Mouse (Mus musculus) embryonic facial prominence, embryonic 13.5 days (tissue): ENCODE results near the gene Ppp2r5e. TPM values are rescaled to one million over a fixed set of nuclear protein-coding genes. Genes with fewer than 3 reads are reported as not detected.

Source experiments
- ATAC-seq: fragments of 200-750 bp; cut with Nextera tagmentation; 2 replicates; pipeline ENCODE4 v1.8.0; 2017; ENCODE audit warnings: low read depth; ENCODE audit not compliant: insufficient number of reproducible peaks, insufficient read depth, low FRiP score, low TSS enrichment
- H3K27ac ChIP-seq: fragments of 300-500 bp; sonication (generic); 2 replicates; pipeline ENCODE4 v1.5.1; 2015; ENCODE audit warnings: moderate library complexity, mild to moderate bottlenecking, inconsistent platforms
- H3K27me3 ChIP-seq: fragments of 300-500 bp; sonication (generic); 2 replicates; pipeline ENCODE4 v1.6.1; 2015; ENCODE audit warnings: mild to moderate bottlenecking, inconsistent platforms
- H3K36me3 ChIP-seq: fragments of 300-500 bp; sonication (generic); 2 replicates; pipeline ENCODE4 v1.6.1; 2015; ENCODE audit warnings: mild to moderate bottlenecking, inconsistent platforms
- H3K4me1 ChIP-seq: fragments of 300-500 bp; sonication (generic); 2 replicates; pipeline ENCODE4 v1.6.1; 2015; ENCODE audit warnings: inconsistent platforms
- H3K4me2 ChIP-seq: fragments of 300-500 bp; sonication (generic); 2 replicates; pipeline ENCODE4 v1.6.1; 2015; ENCODE audit warnings: moderate library complexity, mild to moderate bottlenecking, inconsistent platforms
- H3K4me3 ChIP-seq: fragments of 300-500 bp; sonication (generic); 2 replicates; pipeline ENCODE4 v1.5.1; 2015; ENCODE audit warnings: mild to moderate bottlenecking, inconsistent platforms
- H3K9ac ChIP-seq: fragments of 300-500 bp; sonication (generic); 2 replicates; pipeline ENCODE4 v1.6.1; 2015; ENCODE audit warnings: mild to moderate bottlenecking, inconsistent platforms
- H3K9me3 ChIP-seq: fragments of 300-500 bp; sonication (generic); 2 replicates; pipeline ENCODE4 v1.6.1; 2016; ENCODE audit warnings: inconsistent platforms
- WGBS: fragments of 180-500 bp; shearing (Covaris S2); methylation state at CpG from one replicate; pipeline ENCODE4 v1.1.7; 2015; ENCODE audit warnings: mixed read lengths; 5-methylcytosine and 5-hydroxymethylcytosine counted together
- polyA plus RNA-seq: library from polyadenylated mRNA; unstranded; fragments of >200 nt; fragmentation: Nextera tagmentation; extraction: Ambion mirVana; gene quantifications from 2 replicates; pipeline ENCODE4 v1.2.1, GENCODE M21; 2015

Ppp2r5e gene
- polyA plus RNA-seq, 1 experiment from 2014 or later: 15.0 TPM

DNA sequence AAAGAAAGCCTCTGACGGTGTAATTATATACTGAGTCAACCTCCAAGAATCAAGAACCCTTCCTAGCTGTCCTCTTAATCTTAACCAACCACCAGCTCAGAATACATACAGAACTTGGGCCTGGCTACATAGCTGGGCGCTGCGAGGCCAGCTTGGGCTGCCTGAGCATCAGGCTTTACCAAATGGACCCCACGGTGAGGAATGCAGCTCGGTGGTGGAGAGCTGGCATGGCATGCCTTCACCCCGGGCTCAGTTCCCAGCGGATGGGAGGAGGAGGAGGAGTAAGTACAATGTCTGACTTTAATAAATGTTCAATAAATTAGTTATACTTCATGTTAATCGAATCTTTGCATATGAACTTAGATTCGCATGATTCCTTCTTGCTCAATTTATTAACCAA lies 47.0 kb downstream of the Ppp2r5e start:
- ATAC-seq: no peak
- no peak overlapping the region for H3K9ac ChIP-seq
- H3K27me3 ChIP-seq: no peaks in the 10 kb centered on the region
- no peaks in the 10 kb centered on the region for H3K9me3 ChIP-seq
- H3K4me1 ChIP-seq: peaks cover 17% of the 10 kb centered on the region
- no peak overlapping the region for H3K27ac ChIP-seq
- WGBS: 80% methylated on average over 9 of the region's 9 CpGs
- H3K4me2 ChIP-seq: no peak overlapping the region
- no peaks in the 10 kb centered on the region for H3K36me3 ChIP-seq
- no peak overlapping the region for H3K4me3 ChIP-seq

- no peak for ATAC-seq
- Histone ChIP-seq H3K4me3 (no peak overlapping the region), H3K4me1 (peaks cover 25% of the 10 kb centered on the region), H3K27me3 (no peaks in the 10 kb centered on the region), H3K9ac (no peak overlapping the region), H3K9me3 (no peaks in the 10 kb centered on the region), H3K36me3 (no peaks in the 10 kb centered on the region), H3K27ac (no peak overlapping the region), H3K4me2 (no peak overlapping the region)
- 82% methylated on average over 3 of the region's 3 CpGs for WGBS
These were observed 48.9 kb downstream of the Ppp2r5e start for GRCm38 (mm10) chr12:75547174-75547573.

- Histone ChIP-seq H3K4me2 (no peak overlapping the region), H3K36me3 (no peaks in the 10 kb centered on the region), H3K9ac (no peak overlapping the region), H3K4me1 (peaks cover 28% of the 10 kb centered on the region), H3K27ac (no peak overlapping the region), H3K9me3 (no peaks in the 10 kb centered on the region), H3K4me3 (no peak overlapping the region), H3K27me3 (no peaks in the 10 kb centered on the region)
- WGBS: 54% methylated on average over 5 of the region's 5 CpGs
- ATAC-seq: no peak
These were observed 49.8 kb downstream of the Ppp2r5e start for GRCm38 (mm10) chr12:75546241-75546640.

- H3K27me3 ChIP-seq: no peaks in the 10 kb centered on the region
- no peak overlapping the region for H3K9ac ChIP-seq
- H3K9me3 ChIP-seq: no peaks in the 10 kb centered on the region
- ATAC-seq: no peak
- no peak overlapping the region for H3K27ac ChIP-seq
- H3K36me3 ChIP-seq: no peaks in the 10 kb centered on the region
- WGBS: 91% methylated on average over 4 of the region's 4 CpGs
- peaks cover 29% of the 10 kb centered on the region for H3K4me1 ChIP-seq
- H3K4me2 ChIP-seq: no peak overlapping the region
- no peak overlapping the region for H3K4me3 ChIP-seq
These were observed 50.6 kb downstream of the Ppp2r5e start for GRCm38 (mm10) chr12:75545431-75545925.

- no peak overlapping the region for H3K9ac ChIP-seq
- no peak overlapping the region for H3K4me2 ChIP-seq
- H3K27me3 ChIP-seq: no peaks in the 10 kb centered on the region
- peaks cover 29% of the 10 kb centered on the region for H3K4me1 ChIP-seq
- ATAC-seq: no peak
- H3K4me3 ChIP-seq: no peak overlapping the region
- no peaks in the 10 kb centered on the region for H3K36me3 ChIP-seq
- H3K9me3 ChIP-seq: no peaks in the 10 kb centered on the region
- 70% methylated on average over 2 of the region's 2 CpGs for WGBS
- H3K27ac ChIP-seq: no peak overlapping the region; the same call in 1 of the 2 replicates
These were observed 51.4 kb downstream of the Ppp2r5e start for GRCm38 (mm10) chr12:75544666-75545065.

GRCm38 (mm10) chr12:75544259-75544658 lies 51.8 kb downstream of the Ppp2r5e start:
- H3K27ac ChIP-seq: no peak overlapping the region
- no peak overlapping the region for H3K4me3 ChIP-seq
- no peaks in the 10 kb centered on the region for H3K27me3 ChIP-seq
- no peaks in the 10 kb centered on the region for H3K36me3 ChIP-seq
- no peaks in the 10 kb centered on the region for H3K9me3 ChIP-seq
- H3K9ac ChIP-seq: no peak overlapping the region
- peaks cover 29% of the 10 kb centered on the region for H3K4me1 ChIP-seq
- no peak for ATAC-seq
- H3K4me2 ChIP-seq: no peak overlapping the region
- 71% methylated on average over 2 of the region's 2 CpGs for WGBS

- Histone ChIP-seq H3K36me3 (no peaks in the 10 kb centered on the region), H3K4me1 (peaks cover 25% of the 10 kb centered on the region), H3K9ac (no peak overlapping the region), H3K27me3 (no peaks in the 10 kb centered on the region), H3K9me3 (no peaks in the 10 kb centered on the region), H3K27ac (no peak overlapping the region), H3K4me2 (no peak overlapping the region), H3K4me3 (no peak overlapping the region)
- ATAC-seq: no peak
- WGBS: 70% methylated on average over 3 of the region's 3 CpGs
These were observed 52.7 kb downstream of the Ppp2r5e start for GRCm38 (mm10) chr12:75543346-75543745.

DNA sequence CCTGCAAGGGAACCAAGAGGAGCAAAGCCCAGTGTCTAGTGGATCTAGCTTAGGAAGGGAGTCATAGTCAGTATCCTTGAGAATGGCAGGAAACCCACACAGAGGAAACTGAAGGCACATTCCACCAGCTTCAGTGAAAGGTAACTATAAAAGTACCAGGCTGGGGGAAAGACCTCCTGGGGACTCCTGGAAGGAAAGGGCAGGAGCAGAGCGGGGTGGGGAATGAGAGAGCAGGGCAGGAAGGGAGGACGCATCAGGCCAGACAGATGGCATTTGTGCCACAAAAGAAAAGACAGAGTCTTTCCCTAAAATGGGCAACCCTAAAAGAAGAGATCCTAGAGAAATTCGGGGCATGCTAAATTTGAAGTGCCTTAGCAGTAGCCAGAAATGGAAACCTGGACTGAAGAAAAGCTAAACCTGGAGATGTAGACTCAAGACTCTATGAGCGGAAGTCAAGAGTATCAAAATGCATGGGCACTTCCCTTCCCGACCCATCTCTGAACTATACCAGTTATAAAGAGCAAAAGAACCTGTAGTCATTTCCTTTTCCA lies 55.3 kb downstream of the Ppp2r5e start:
- Histone ChIP-seq H3K27me3 (no peaks in the 10 kb centered on the region), H3K27ac (no peak overlapping the region), H3K4me3 (no peak overlapping the region), H3K9ac (no peak overlapping the region), H3K4me1 (peaks cover 36% of the 10 kb centered on the region), H3K9me3 (no peaks in the 10 kb centered on the region), H3K36me3 (no peaks in the 10 kb centered on the region), H3K4me2 (no peak overlapping the region)
- no peak for ATAC-seq
- WGBS: 85% methylated on average over 5 of the region's 5 CpGs

- Histone ChIP-seq H3K9me3 (no peaks in the 10 kb centered on the region), H3K27ac (no peak overlapping the region), H3K4me2 (no peak overlapping the region), H3K27me3 (no peaks in the 10 kb centered on the region), H3K36me3 (no peaks in the 10 kb centered on the region), H3K4me1 (peaks cover 30% of the 10 kb centered on the region), H3K9ac (no peak overlapping the region), H3K4me3 (no peak overlapping the region)
- ATAC-seq: no peak
- WGBS: 74% methylated on average over 3 of the region's 3 CpGs
These were observed 56.8 kb downstream of the Ppp2r5e start for GRCm38 (mm10) chr12:75539228-75539627.

GRCm38 (mm10) chr12:75537673-75538423 lies 58.2 kb downstream of the Ppp2r5e start:
- H3K4me2 ChIP-seq: no peak overlapping the region
- peaks cover 22% of the 10 kb centered on the region for H3K4me1 ChIP-seq
- no peaks in the 10 kb centered on the region for H3K36me3 ChIP-seq
- WGBS: 74% methylated on average over 6 of the region's 6 CpGs
- H3K27me3 ChIP-seq: no peaks in the 10 kb centered on the region
- no peak for ATAC-seq
- no peaks in the 10 kb centered on the region for H3K9me3 ChIP-seq
- no peak overlapping the region for H3K9ac ChIP-seq
- no peak overlapping the region for H3K27ac ChIP-seq
- H3K4me3 ChIP-seq: no peak overlapping the region

GRCm38 (mm10) chr12:75537019-75537672 lies 58.9 kb downstream of the Ppp2r5e start:
- Histone ChIP-seq H3K36me3 (no peaks in the 10 kb centered on the region), H3K4me2 (no peak overlapping the region), H3K27me3 (no peaks in the 10 kb centered on the region), H3K27ac (no peak overlapping the region), H3K9ac (no peak overlapping the region), H3K4me1 (peaks cover 22% of the 10 kb centered on the region), H3K4me3 (no peak overlapping the region), H3K9me3 (no peaks in the 10 kb centered on the region)
- no peak for ATAC-seq
- 38% methylated on average over 7 of the region's 7 CpGs for WGBS

- Histone ChIP-seq H3K4me3 (no peak overlapping the region), H3K27me3 (no peaks in the 10 kb centered on the region), H3K4me2 (no peak overlapping the region), H3K36me3 (no peaks in the 10 kb centered on the region), H3K4me1 (peaks cover 22% of the 10 kb centered on the region), H3K9me3 (no peaks in the 10 kb centered on the region), H3K9ac (no peak overlapping the region), H3K27ac (no peak overlapping the region)
- 81% methylated on average over 7 of the region's 7 CpGs for WGBS
- ATAC-seq: no peak
These were observed 59.5 kb downstream of the Ppp2r5e start for GRCm38 (mm10) chr12:75536566-75536965.
